Mouse (Mus musculus) embryonic fibroblast, embryonic 13.5 days (primary cell): ENCODE results near the gene Agmat.

ENCODE experiments used
- CTCF ChIP-seq: IDR thresholded peaks from 2 replicates; pipeline ENCODE4 v1.5.1; 2011; ENCODE audit warnings: mild to moderate bottlenecking, control low read depth, low read length, moderate library complexity, borderline replicate concordance; ENCODE audit not compliant: insufficient read depth
- POLR2A ChIP-seq: IDR thresholded peaks from 2 replicates; pipeline ENCODE4 v1.6.1; 2011; ENCODE audit warnings: low read depth, mild to moderate bottlenecking, control low read depth, low read length, moderate library complexity

DNA sequence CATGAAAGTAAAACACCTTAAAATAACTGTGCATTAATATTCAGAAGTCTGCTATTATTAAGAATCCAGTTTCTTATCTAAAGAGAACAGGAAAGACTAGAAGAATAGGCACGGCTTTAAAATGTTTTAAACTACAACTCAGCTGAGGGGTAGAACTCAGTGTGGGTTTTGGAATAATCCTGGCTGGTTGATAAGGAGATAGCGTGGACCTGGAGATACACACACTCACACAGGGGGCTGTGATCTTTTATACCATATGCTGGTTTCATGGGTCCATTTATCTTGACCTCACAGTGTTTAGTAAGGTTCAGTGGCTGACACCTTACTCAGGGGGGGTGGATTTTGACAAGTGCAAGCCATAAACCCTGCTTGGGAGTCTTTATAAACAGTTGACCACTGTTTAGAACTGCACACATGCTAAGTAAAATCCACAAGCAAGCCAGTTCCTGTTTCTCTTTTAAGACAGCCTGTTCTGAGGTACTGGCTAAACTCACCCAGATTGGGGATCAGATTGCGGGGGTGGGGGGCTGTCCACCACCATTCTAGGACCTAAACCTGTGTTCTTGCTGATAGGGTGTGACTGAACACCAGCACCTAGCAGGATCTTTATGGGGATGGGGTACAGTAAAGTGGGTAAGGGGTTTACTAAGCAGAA, 43.2 kb downstream of the Agmat start:
- no peak for TF ChIP-seq CTCF
- peak; percentile 32; the same call in 1 of the 2 replicates for TF ChIP-seq POLR2A
